Mouse (Mus musculus): ENCODE data around the gene Eif2b2. TPM values are rescaled to one million over a fixed set of nuclear protein-coding genes. Genes with fewer than 3 reads are reported as not detected.

Eif2b2 gene
- total and polyA plus RNA-seq, 3 experiments = 94.9 to 143 (median 123) TPM

DNA sequence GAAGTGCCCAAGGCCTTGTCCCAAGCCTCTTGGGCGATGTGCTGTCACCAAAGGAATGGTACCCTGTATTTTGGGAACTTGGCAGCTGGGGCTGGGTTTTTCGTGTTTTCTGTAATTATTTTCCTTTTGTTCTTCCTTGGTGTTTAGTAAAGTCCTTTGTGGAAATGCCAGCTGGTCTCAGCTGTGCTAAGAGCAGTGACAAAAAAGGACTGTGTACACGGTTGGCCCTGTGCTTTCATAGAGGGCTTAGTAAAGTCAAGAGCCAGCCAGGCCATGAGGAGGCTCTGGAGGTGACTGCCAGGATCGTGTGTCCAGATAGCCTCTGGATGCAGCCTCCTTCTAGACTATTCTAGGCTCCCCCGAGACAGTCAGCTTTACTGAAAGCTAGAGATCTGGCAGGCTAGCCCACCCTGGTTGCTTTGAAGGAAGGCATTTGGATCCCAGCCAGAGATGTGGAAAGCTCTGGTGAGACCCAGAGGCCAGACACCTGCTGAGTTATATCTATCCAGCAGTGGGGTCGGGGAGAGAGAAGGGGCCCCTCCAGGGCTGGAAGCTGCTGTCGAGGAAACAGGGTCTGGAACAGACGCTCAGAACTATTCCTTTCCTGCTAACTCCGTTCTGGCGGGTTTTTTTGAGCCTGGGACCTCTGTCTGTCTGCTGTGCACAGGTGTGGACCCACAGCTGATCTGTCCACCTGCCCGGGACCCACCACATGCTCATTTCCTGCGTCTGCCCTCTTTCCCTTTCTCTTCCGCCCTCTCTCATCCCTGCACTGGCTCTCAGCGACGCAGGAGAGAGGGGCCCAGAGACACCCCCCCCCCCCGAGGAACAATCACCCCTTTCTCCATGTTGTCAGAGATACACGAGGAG lies 37.6 kb upstream of the Eif2b2 start:
- no peaks in the 10 kb centered on the region for H3K9me3 ChIP-seq (replicated peaks; ENCODE audit: low read length)
- no peak overlapping the region for H3K27ac ChIP-seq (ENCODE audit: insufficient read depth, low read depth)
- no peak for DNase-seq (ENCODE audit: extremely low read depth)
- no peaks in the 10 kb centered on the region for H3K79me2 ChIP-seq (replicated peaks; ENCODE audit: control insufficient read depth, extremely low read depth, insufficient read depth, poor library complexity, severe bottlenecking)
- dilution Hi-C loops (cut with MboI; ENCODE audit: extremely low pct_ligation_motif_present, extremely low pct_unique_long_range_greater_than_20kb, low sequenced_read_pairs) = no loop called here
- in situ Hi-C loops (cut with MboI; ENCODE audit: low pct_ligation_motif_present, low pct_unique_long_range_greater_than_20kb, low sequenced_read_pairs) = no loop called here
- TF ChIP-seq USF1 (IDR thresholded peaks at IDR 0.05; ENCODE audit: low read depth, low read length) = no peak
- no peak for TF ChIP-seq ZMIZ1 (IDR thresholded peaks at IDR 0.05; ENCODE audit: low read depth, low read length)
- TF ChIP-seq MYC (IDR thresholded peaks at IDR 0.05; ENCODE audit: low read depth, low read length) = no peak
- no peak for TF ChIP-seq SIN3A (IDR thresholded peaks at IDR 0.05; ENCODE audit: low read length)
- TF ChIP-seq POLR2AphosphoS2 (IDR thresholded peaks at IDR 0.05; ENCODE audit: low read depth, low read length) = no peak
- TF ChIP-seq ELF1 (IDR thresholded peaks at IDR 0.05; ENCODE audit: low read depth, low read length) = no peak
- no peak overlapping the region for H3K9ac ChIP-seq (ENCODE audit: insufficient read depth, low read depth)
- peaks cover 82% of the 10 kb centered on the region for H3K27me3 ChIP-seq (replicated peaks)
- no peak overlapping the region for H3K4me2 ChIP-seq (ENCODE audit: insufficient read depth, low read depth, poor library complexity, severe bottlenecking)
- H3K4me3 ChIP-seq (replicated peaks in 1 of 3; ENCODE audit: low read depth in 2 of 3, low read length in 2 of 3, poor library complexity in 1 of 3) = no peak overlapping the region
- H3K4me1 ChIP-seq (ENCODE audit: control insufficient read depth in 1 of 2, insufficient read depth in 2 of 2) = peaks cover 10 to 14% of the 10 kb centered on the region in 2 experiments
- H3K36me3 ChIP-seq (replicated peaks in 1 of 2; ENCODE audit: control insufficient read depth in 1 of 2, insufficient read depth in 1 of 2, low read length in 1 of 2) = no peaks in the 10 kb centered on the region

DNA sequence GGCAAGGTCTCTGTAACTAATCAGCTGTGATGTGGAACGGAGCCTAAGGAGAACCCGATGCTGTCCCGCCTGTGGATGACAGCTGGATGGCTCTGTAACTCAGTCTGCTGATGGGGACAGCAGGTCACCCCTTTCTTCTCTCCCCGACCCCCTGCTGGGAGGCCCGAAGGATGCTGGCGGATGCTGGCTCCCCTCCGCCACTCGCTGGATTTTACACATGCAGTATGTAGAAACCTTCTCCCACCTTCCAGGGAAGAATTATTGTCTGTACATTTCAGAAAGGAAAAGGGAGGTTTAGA lies 37.0 kb upstream of the Eif2b2 start:
- Histone ChIP-seq H3K27ac (ENCODE audit: insufficient read depth, low read depth) (no peak overlapping the region), H3K9ac (ENCODE audit: insufficient read depth, low read depth) (no peak overlapping the region), H3K27me3 (replicated peaks) (peaks cover 76% of the 10 kb centered on the region), H3K36me3 (replicated peaks in 1 of 2; ENCODE audit: control insufficient read depth in 1 of 2, insufficient read depth in 1 of 2, low read length in 1 of 2) (no peaks in the 10 kb centered on the region), H3K79me2 (replicated peaks; ENCODE audit: control insufficient read depth, extremely low read depth, insufficient read depth, poor library complexity, severe bottlenecking) (no peaks in the 10 kb centered on the region), H3K4me3 (replicated peaks in 1 of 3; ENCODE audit: low read depth in 2 of 3, low read length in 2 of 3, poor library complexity in 1 of 3) (no peak overlapping the region), H3K4me1 (ENCODE audit: control insufficient read depth in 1 of 2, insufficient read depth in 2 of 2) (peaks cover 6 to 9% of the 10 kb centered on the region in 2 experiments; a peak in 3 of 4 replicates), H3K9me3 (replicated peaks; ENCODE audit: low read length) (no peaks in the 10 kb centered on the region), H3K4me2 (ENCODE audit: insufficient read depth, low read depth, poor library complexity, severe bottlenecking) (no peak overlapping the region)
- dilution Hi-C loops (cut with MboI; ENCODE audit: extremely low pct_ligation_motif_present, extremely low pct_unique_long_range_greater_than_20kb, low sequenced_read_pairs) = no loop called here
- no peak for TF ChIP-seq USF1 (IDR thresholded peaks at IDR 0.05; ENCODE audit: low read depth, low read length)
- no peak for TF ChIP-seq NELFE (IDR thresholded peaks at IDR 0.05; ENCODE audit: low read depth, low read length)
- no peak for TF ChIP-seq ZKSCAN1 (IDR thresholded peaks at IDR 0.05; ENCODE audit: borderline replicate concordance, low read depth, low read length)
- TF ChIP-seq ZC3H11A (IDR thresholded peaks at IDR 0.05; ENCODE audit: low read depth, low read length) = no peak
- DNase-seq (ENCODE audit: extremely low read depth) = no peak
- in situ Hi-C loops (cut with MboI; ENCODE audit: low pct_ligation_motif_present, low pct_unique_long_range_greater_than_20kb, low sequenced_read_pairs) = no loop called here

DNA sequence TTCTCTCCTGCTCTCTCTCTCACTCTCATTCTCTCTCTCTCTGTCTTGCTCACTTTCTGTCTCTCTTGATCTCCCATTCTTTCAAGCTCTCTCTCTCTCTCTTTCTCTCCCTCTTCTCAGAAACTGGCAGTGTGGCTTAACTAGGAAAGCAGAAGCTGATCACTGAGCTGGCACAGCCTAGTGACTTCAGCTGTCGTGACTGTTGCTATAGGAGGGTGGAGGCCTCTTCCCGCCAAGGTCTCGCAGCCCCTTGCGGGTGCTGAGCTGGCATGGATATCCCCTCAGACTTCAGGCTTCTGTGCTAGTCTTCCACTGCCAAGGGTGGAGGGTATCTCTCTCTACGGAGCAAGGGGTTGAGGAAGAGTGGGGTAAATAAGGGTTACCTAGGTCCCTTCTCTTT lies 36.4 kb upstream of the Eif2b2 start:
- TF ChIP-seq EP300 (IDR thresholded peaks at IDR 0.05; ENCODE audit: low read length) (no peak), BHLHE40 (IDR thresholded peaks at IDR 0.05; ENCODE audit: low read depth, low read length) (no peak), ZMIZ1 (IDR thresholded peaks at IDR 0.05; ENCODE audit: low read depth, low read length) (no peak), POLR2AphosphoS2 (IDR thresholded peaks at IDR 0.05; ENCODE audit: low read depth, low read length) (no peak), RCOR1 (conservative IDR thresholded peaks at IDR 0.05; ENCODE audit: low read depth, low read length) (no peak), NRF1 (IDR thresholded peaks at IDR 0.05; ENCODE audit: low read depth, low read length) (no peak), ZNF384 (IDR thresholded peaks at IDR 0.05; ENCODE audit: low read depth, low read length) (no peak)
- no peak overlapping the region for H3K4me2 ChIP-seq (ENCODE audit: insufficient read depth, low read depth, poor library complexity, severe bottlenecking)
- H3K79me2 ChIP-seq (replicated peaks; ENCODE audit: control insufficient read depth, extremely low read depth, insufficient read depth, poor library complexity, severe bottlenecking) = no peaks in the 10 kb centered on the region
- H3K36me3 ChIP-seq (replicated peaks in 1 of 2; ENCODE audit: control insufficient read depth in 1 of 2, insufficient read depth in 1 of 2, low read length in 1 of 2) = no peaks in the 10 kb centered on the region
- H3K27ac ChIP-seq (ENCODE audit: insufficient read depth, low read depth) = no peak overlapping the region
- dilution Hi-C loops (cut with MboI; ENCODE audit: extremely low pct_ligation_motif_present, extremely low pct_unique_long_range_greater_than_20kb, low sequenced_read_pairs) (no loop called here), in situ Hi-C loops (cut with MboI; ENCODE audit: low pct_ligation_motif_present, low pct_unique_long_range_greater_than_20kb, low sequenced_read_pairs) (no loop called here)
- DNase-seq (ENCODE audit: extremely low read depth) = no peak
- H3K27me3 ChIP-seq (replicated peaks) = peaks cover 71% of the 10 kb centered on the region
- no peak overlapping the region for H3K4me3 ChIP-seq (replicated peaks in 1 of 3; ENCODE audit: low read depth in 2 of 3, low read length in 2 of 3, poor library complexity in 1 of 3)
- no peaks in the 10 kb centered on the region for H3K9me3 ChIP-seq (replicated peaks; ENCODE audit: low read length)
- H3K9ac ChIP-seq (ENCODE audit: insufficient read depth, low read depth) = no peak overlapping the region
- peaks cover under 1 to 3% of the 10 kb centered on the region in 2 experiments; a peak in 3 of 4 replicates for H3K4me1 ChIP-seq (ENCODE audit: control insufficient read depth in 1 of 2, insufficient read depth in 2 of 2)
